Comparison of ENCODE assay signal across 13 mouse cellular contexts in genomic region chr13:117233808-117234207, GRCm38 (mm10). TPM values are rescaled to one million over a fixed set of nuclear protein-coding genes. Genes with fewer than 3 reads are reported as not detected.
"Had no signal": no experiment of that assay in that cellular context is flagged by ENCODE, and none has a peak within 500 bp of the region (broad histone marks: within the 10 kb centered on the region; RNA-seq: fewer than 3 reads in every experiment).

No protein-coding gene starts in this region.

- H3K9ac ChIP-seq: liver, embryonic 12.5 days; midbrain, embryonic 12.5 days; neural tube, embryonic 13.5 days had no signal

- H3K4me3 ChIP-seq: left cerebral cortex, adult 2 months; liver, embryonic 12.5 days; midbrain, embryonic 12.5 days; neural tube, embryonic 13.5 days had no signal

- H3K27me3 ChIP-seq: liver, embryonic 12.5 days; midbrain, embryonic 12.5 days; neural tube, embryonic 13.5 days had no signal

- DNase-seq: kidney, postnatal 10 days; retina, postnatal 1 day; right cerebral cortex, postnatal 4 days; spleen, adult 18-20 months; thymus, adult 18-20 months; thymus, postnatal 14 days had no signal

- H3K27ac ChIP-seq: left cerebral cortex, adult 2 months; liver, embryonic 12.5 days; midbrain, embryonic 12.5 days; neural tube, embryonic 13.5 days had no signal

- H3K4me2 ChIP-seq: liver, embryonic 12.5 days; midbrain, embryonic 12.5 days; neural tube, embryonic 13.5 days had no signal

- ATAC-seq: inflammation-experienced regulatory T-cells, adult 6 months; intestine, postnatal 0 days; liver, embryonic 12.5 days; midbrain, embryonic 16.5 days had no signal

- H3K4me1 ChIP-seq: liver, embryonic 12.5 days had no signal

- H3K36me3 ChIP-seq: liver, embryonic 12.5 days; midbrain, embryonic 12.5 days; neural tube, embryonic 13.5 days had no signal

- H3K9me3 ChIP-seq: liver, embryonic 12.5 days; midbrain, embryonic 12.5 days; neural tube, embryonic 13.5 days had no signal

RNA-seq across cellular contexts. Expression of gene Gm17509, which starts 12.9 kb away (rescaled TPM):
- polyA plus RNA-seq: intestine, postnatal 0 days had no signal
